Mouse (Mus musculus): ENCODE measurements around the gene Brsk1. TPM values are rescaled to one million over a fixed set of nuclear protein-coding genes. Genes with fewer than 3 reads are reported as not detected.

The Brsk1 gene
- total RNA-seq, 1 experiment from 2014 or later: not detected

- no peak for ATAC-seq (replicated peaks; ENCODE audit: insufficient number of reproducible peaks, low FRiP score, low TSS enrichment, poor library complexity, severe bottlenecking)
These were observed 28.9 kb downstream of the Brsk1 start for GRCm38 (mm10) chr7:4719276-4719675.

DNA sequence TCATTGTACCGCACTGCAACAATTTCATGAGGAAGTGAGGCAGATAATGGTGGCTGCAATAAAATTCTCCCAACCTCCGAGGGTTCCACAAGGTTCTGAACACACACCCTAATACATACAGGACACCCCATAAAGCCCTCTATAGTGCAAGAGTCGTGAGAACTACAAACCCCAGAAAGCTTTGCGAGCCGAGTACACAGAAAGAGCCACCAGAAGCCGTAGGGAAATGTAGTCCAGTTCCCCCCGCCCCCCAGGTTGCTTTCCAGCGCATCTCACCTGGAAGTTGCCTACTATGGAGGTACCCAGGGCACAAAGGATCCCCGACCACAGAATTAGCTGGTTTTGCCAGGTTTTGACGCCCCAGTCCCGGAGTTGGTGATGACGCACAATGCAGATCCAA, 33.1 kb downstream of the Brsk1 start:
- ATAC-seq (replicated peaks; ENCODE audit: insufficient number of reproducible peaks, low FRiP score, low TSS enrichment, poor library complexity, severe bottlenecking): peak; percentile 62

DNA sequence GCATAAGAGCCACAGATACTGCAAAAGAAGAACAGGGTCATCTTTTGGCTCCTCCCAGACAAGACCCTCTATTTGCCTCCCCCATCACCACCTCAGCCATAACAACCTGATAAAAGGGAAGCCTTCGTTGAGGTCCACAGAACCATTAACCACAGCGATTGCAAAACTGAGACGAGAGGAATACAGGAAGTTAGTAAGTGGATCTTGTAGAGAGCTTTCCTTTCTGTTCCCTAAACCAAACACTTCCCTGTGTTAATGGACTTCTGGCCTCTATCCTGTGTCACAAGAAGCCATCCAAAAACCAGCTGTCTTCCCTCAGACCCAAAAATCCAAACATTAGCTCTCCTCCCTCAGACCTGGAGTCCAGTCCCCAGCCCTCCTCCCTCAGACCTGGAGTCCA, 34.0 kb downstream of the Brsk1 start:
- peak; percentile 85 for ATAC-seq (replicated peaks; ENCODE audit: insufficient number of reproducible peaks, low FRiP score, low TSS enrichment, poor library complexity, severe bottlenecking)

DNA sequence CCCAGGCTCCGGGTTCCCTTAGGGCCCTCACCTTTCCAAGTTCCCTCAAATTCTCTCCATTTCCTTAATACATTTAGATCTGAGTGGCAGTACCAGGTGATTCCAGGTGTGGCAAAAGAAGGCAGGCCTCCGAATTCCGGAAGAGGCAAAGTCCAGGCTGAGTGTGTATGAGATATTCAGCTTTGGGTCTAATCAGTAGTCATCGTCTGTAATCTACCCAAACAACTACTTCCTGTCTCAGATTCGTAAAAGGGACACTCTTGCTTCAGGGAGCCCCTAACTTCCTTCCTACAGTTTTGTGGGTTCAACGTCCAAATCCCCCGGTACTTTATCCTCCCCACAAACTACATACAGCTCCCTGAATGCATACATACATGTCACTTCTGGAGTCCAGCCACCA, 34.8 kb downstream of the Brsk1 start, which contains the start of gene Tmem150b:
Gene Tmem150b, minus strand, starts transcription at position 81 of the 400 bp plus-strand sequence.
- ATAC-seq (replicated peaks; ENCODE audit: insufficient number of reproducible peaks, low FRiP score, low TSS enrichment, poor library complexity, severe bottlenecking): no peak

DNA sequence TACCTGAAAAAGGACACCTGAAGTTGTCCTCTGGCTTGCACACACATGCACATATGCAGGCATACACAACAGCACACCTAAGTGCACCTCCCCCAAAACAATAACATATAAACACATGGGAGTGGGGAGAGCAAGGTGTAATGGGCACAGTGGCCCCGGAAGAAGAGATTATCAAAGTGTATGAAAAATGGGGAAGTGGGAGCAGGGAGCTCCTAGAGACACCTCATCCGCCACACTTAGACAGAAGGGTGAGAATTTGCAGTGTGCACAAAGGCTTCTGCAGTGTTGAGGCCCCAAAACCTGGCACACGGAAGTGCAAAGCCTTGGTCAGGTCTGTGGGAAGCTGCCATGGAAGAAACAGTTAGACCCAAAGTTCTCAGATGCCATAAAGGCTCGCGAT, 40.7 kb downstream of the Brsk1 start:
- no peak for ATAC-seq (replicated peaks; ENCODE audit: insufficient number of reproducible peaks, low FRiP score, low TSS enrichment, poor library complexity, severe bottlenecking)

- ATAC-seq (replicated peaks; ENCODE audit: insufficient number of reproducible peaks, low FRiP score, low TSS enrichment, poor library complexity, severe bottlenecking): no peak
These were observed 42.6 kb downstream of the Brsk1 start for GRCm38 (mm10) chr7:4732968-4733392.

DNA sequence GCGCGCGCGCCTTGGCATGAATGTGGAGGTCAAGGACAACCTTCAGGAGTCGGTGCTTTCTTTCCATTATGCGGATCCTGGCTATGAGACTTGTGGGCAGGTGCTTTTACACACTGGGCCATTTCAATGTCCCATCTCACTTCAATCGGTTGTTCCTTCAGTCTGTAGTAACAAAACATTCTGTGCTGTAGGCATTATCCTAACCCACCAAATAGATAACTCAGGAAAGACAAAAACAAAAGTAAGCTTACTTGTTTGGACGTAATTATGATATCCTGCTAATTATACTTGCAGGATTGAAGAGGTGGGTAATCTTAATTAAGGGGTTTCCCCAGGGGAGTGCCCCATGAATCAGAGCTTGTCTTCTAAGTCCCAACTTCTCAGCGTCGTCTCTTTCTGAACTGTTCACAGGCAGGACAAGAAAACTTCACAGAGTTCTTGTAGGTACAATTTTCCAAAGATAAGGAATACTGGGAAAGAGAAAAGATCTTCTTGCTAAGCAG, 48.7 kb downstream of the Brsk1 start:
- no peak for ATAC-seq (replicated peaks; ENCODE audit: insufficient number of reproducible peaks, low FRiP score, low TSS enrichment, poor library complexity, severe bottlenecking)

- ATAC-seq (replicated peaks; ENCODE audit: insufficient number of reproducible peaks, low FRiP score, low TSS enrichment, poor library complexity, severe bottlenecking): peak; percentile 95
These were observed 49.3 kb downstream of the Brsk1 start, which contains the start of gene Kmt5c for GRCm38 (mm10) chr7:4739544-4740275. TSS of gene Kmt5c (plus strand) at chr7:4740115.

GRCm38 (mm10) chr7:4740309-4740727, 49.9 kb downstream of the Brsk1 start:
- ATAC-seq (replicated peaks; ENCODE audit: insufficient number of reproducible peaks, low FRiP score, low TSS enrichment, poor library complexity, severe bottlenecking): no peak

GRCm38 (mm10) chr7:4741151-4741550, 50.7 kb downstream of the Brsk1 start:
- ATAC-seq (replicated peaks; ENCODE audit: insufficient number of reproducible peaks, low FRiP score, low TSS enrichment, poor library complexity, severe bottlenecking): no peak

DNA sequence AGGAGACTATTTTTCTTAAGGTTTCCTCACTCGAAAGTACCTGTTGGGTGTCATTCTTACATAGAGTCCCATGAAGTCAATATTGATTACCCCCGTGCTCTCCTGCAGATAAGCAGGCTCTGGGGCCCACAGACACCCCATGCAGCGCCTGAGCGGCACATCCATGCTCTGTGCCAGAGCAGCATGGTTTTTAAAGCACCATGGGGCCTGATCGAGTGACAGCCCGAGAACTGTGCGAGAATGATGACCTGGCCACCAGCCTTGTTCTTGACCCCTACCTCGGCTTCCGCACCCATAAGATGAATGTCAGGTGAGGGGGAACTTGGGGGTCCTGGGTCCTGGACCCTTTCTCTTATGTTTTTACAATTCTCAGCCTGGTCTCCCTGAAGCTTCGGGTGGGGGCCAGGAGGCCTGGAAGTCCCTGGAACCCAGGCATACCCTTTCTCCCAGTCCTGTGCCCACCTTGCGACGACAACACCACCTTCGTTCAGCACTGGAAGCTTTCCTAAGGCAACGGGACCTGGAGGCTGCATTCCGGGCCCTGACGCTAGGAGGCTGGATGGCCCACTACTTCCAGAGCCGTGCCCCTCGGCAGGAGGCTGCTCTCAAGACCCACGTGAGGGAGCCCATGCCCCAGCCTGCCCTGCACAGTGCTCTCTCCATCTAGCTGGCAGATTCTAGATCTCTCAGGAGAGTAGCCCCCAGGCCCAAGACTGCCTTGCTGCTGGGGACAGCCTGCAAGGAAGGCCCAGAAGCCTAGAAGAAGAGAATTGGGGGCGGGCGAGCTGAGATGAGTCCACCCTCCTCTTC, 51.5 kb downstream of the Brsk1 start:
- ATAC-seq (replicated peaks; ENCODE audit: insufficient number of reproducible peaks, low FRiP score, low TSS enrichment, poor library complexity, severe bottlenecking): no peak

DNA sequence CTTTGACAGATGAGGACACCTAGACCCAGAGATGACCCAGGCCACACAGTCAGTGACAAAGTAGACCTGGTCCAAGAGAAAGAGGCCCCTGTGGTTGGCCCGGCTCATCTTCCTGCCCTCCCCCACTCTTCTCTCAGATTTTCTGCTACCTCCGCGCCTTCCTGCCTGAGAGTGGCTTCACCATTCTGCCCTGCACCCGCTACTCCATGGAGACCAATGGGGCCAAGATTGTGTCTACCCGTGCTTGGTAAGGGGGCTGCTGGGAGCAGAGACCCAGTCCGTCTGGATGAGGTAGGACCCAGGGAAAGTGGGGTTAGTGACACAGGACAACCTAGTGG, 52.0 kb downstream of the Brsk1 start:
- ATAC-seq (replicated peaks; ENCODE audit: insufficient number of reproducible peaks, low FRiP score, low TSS enrichment, poor library complexity, severe bottlenecking): no peak

DNA sequence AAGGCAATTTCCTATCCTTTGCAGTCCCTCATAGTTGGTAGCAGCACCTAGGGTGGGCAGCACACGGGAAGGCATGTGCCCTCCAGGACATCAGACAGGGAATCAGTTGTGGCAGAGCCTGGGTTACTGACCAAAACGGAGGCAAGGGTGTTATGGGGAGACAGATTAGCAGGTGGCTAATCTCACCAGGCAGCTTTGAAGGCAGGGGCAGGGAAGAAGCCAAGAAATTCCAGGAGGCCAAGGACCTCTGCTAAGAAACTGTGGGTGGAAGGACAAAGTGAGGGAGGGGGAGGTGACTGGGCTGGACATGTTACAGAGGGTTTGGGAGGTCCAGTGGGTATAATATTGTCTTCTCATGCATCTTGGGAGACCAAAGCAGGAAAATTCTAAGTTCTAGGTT, 53.0 kb downstream of the Brsk1 start:
- ATAC-seq (replicated peaks; ENCODE audit: insufficient number of reproducible peaks, low FRiP score, low TSS enrichment, poor library complexity, severe bottlenecking): no peak

GRCm38 (mm10) chr7:4744886-4745285, 54.5 kb downstream of the Brsk1 start:
- ATAC-seq (replicated peaks; ENCODE audit: insufficient number of reproducible peaks, low FRiP score, low TSS enrichment, poor library complexity, severe bottlenecking): no peak

- no peak for ATAC-seq (replicated peaks; ENCODE audit: insufficient number of reproducible peaks, low FRiP score, low TSS enrichment, poor library complexity, severe bottlenecking)
These were observed 56.0 kb downstream of the Brsk1 start for GRCm38 (mm10) chr7:4746326-4746980.

DNA sequence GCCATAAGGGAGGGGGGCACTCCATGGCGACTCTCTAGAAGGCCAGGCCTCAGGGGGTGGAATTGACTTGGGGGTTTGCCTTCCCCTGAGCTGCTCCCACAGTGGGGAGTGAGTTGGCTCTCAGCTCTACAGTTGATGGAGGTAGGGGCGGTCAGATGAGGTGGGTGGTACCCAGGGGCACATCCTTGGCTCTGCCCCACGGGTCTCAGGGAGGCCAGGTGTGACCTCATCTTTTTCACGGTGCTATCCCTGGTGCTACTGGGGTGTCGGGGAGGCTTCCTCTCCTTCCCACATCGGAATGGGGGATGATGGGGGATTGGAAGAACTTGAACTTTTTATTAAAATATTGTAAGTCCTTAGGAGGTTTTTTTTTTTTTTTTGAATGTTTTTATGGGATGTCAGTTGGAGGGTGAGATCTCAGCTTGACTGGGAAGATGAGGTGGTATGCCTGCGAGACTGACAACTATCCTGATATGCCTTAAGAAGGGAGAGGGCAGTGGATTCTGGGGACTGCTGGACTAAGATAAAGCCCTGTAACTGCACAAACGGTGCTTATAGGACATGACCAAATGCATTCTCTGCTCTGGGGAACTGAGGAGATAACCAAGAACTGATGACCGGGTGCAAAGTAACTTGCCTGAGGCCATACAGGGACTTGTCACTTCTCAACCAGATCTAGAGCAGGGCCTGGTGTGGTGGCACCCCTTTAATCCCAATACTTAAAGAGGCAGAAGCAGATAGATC, 56.9 kb downstream of the Brsk1 start:
- ATAC-seq (replicated peaks; ENCODE audit: insufficient number of reproducible peaks, low FRiP score, low TSS enrichment, poor library complexity, severe bottlenecking): no peak

- ATAC-seq (replicated peaks; ENCODE audit: insufficient number of reproducible peaks, low FRiP score, low TSS enrichment, poor library complexity, severe bottlenecking): no peak
These were observed 57.9 kb downstream of the Brsk1 start for GRCm38 (mm10) chr7:4748321-4748720.

GRCm38 (mm10) chr7:4749169-4749568, 58.8 kb downstream of the Brsk1 start:
- no peak for ATAC-seq (replicated peaks; ENCODE audit: insufficient number of reproducible peaks, low FRiP score, low TSS enrichment, poor library complexity, severe bottlenecking)

Data from monocyte, adult 5-6 weeks (primary cell).